Mouse (Mus musculus) forebrain, embryonic 12.5 days (tissue): ENCODE results near the gene Fat1. TPM values are rescaled to one million over a fixed set of nuclear protein-coding genes. Genes with fewer than 3 reads are reported as not detected.

Experiments
- ATAC-seq: fragments of 200-750 bp; cut with Nextera tagmentation; 2 replicates; pipeline ENCODE4 v1.8.0; 2017; ENCODE audit warnings: moderate TSS enrichment; ENCODE audit not compliant: low FRiP score
- H3K27ac ChIP-seq: fragments of 300-500 bp; sonication (generic); 2 replicates; pipeline ENCODE4 v1.5.1; 2016; ENCODE audit warnings: mild to moderate bottlenecking
- H3K27me3 ChIP-seq: fragments of 300-500 bp; sonication (generic); 2 replicates; pipeline ENCODE4 v1.6.1; 2016; ENCODE audit warnings: mild to moderate bottlenecking
- H3K36me3 ChIP-seq: fragments of 300-500 bp; sonication (generic); replicated peaks from 2 replicates; pipeline ENCODE4 v1.6.1; 2016; ENCODE audit warnings: mild to moderate bottlenecking
- H3K4me1 ChIP-seq: fragments of 300-500 bp; sonication (generic); 2 replicates; pipeline ENCODE4 v1.6.1; 2016
- H3K4me2 ChIP-seq: fragments of 300-500 bp; sonication (generic); 2 replicates; pipeline ENCODE4 v1.6.1; 2016; ENCODE audit warnings: mild to moderate bottlenecking, moderate library complexity
- H3K4me3 ChIP-seq: fragments of 300-500 bp; sonication (generic); replicated peaks from 2 replicates; pipeline ENCODE4 v1.5.1; 2016; ENCODE audit warnings: mild to moderate bottlenecking
- H3K9ac ChIP-seq: fragments of 300-500 bp; sonication (generic); 2 replicates; pipeline ENCODE4 v1.6.1; 2016; ENCODE audit warnings: mild to moderate bottlenecking
- H3K9me3 ChIP-seq: fragments of 300-500 bp; sonication (generic); 2 replicates; pipeline ENCODE4 v1.6.1; 2016
- WGBS: fragments of 180-500 bp; shearing (Covaris S2); methylation state at CpG from one replicate; pipeline ENCODE4 v1.1.7; 2016; 5-methylcytosine and 5-hydroxymethylcytosine counted together
- polyA plus RNA-seq: library from polyadenylated mRNA; unstranded; fragments of >200 nt; fragmentation: Nextera tagmentation; extraction: Ambion mirVana; gene quantifications from 2 replicates; pipeline ENCODE4 v1.2.1, GENCODE M21; 2016

The Fat1 gene
- polyA plus RNA-seq, 1 experiment from 2014 or later: 22.2 TPM

- Histone ChIP-seq H3K4me1 (peaks cover 40% of the 10 kb centered on the region), H3K36me3 (no peaks in the 10 kb centered on the region; the same call in 1 of the 2 replicates), H3K4me3 (no peak overlapping the region), H3K4me2 (no peak overlapping the region), H3K27me3 (peaks cover 4% of the 10 kb centered on the region; the same call in 1 of the 2 replicates), H3K9me3 (no peaks in the 10 kb centered on the region), H3K27ac (no peak overlapping the region), H3K9ac (no peak overlapping the region)
- no peak for ATAC-seq
- 92% methylated on average over 8 of the region's 8 CpGs for WGBS
These were observed 32.3 kb downstream of the Fat1 start for GRCm38 (mm10) chr8:44967521-44968039.

GRCm38 (mm10) chr8:44970093-44970492 lies 34.8 kb downstream of the Fat1 start:
- peak overlapping the region; percentile 6; the same call in 1 of the 2 replicates for H3K4me2 ChIP-seq
- WGBS: 11% methylated on average over 12 of the region's 12 CpGs

GRCm38 (mm10) chr8:44971346-44971745 lies 36.1 kb downstream of the Fat1 start:
- ATAC-seq: peak; percentile 37; the same call in 1 of the 2 replicates
- no peak overlapping the region for H3K9ac ChIP-seq
- WGBS: 4% methylated on average over 6 of the region's 6 CpGs
- no peaks in the 10 kb centered on the region for H3K9me3 ChIP-seq
- H3K36me3 ChIP-seq: no peaks in the 10 kb centered on the region
- peaks cover 12% of the 10 kb centered on the region; the same call in 1 of the 2 replicates for H3K27me3 ChIP-seq
- H3K27ac ChIP-seq: no peak overlapping the region
- peak overlapping the region; percentile 18 for H3K4me2 ChIP-seq
- H3K4me1 ChIP-seq: peaks cover 50% of the 10 kb centered on the region
- H3K4me3 ChIP-seq: no peak overlapping the region

More at GRCm38 (mm10) chr8:44970093-44970492, 34.8 kb downstream of the Fat1 start:
- Histone ChIP-seq H3K9me3 (no peaks in the 10 kb centered on the region), H3K4me3 (no peak overlapping the region), H3K27me3 (peaks cover 12% of the 10 kb centered on the region; the same call in 1 of the 2 replicates), H3K9ac (no peak overlapping the region), H3K27ac (no peak overlapping the region), H3K36me3 (no peaks in the 10 kb centered on the region), H3K4me1 (peaks cover 44% of the 10 kb centered on the region)
- ATAC-seq: no peak

- peaks cover 50% of the 10 kb centered on the region for H3K4me1 ChIP-seq
- 6% methylated on average over 5 of the region's 5 CpGs for WGBS
These were observed 36.7 kb downstream of the Fat1 start for GRCm38 (mm10) chr8:44971964-44972363.

GRCm38 (mm10) chr8:44975113-44975512 lies 39.9 kb downstream of the Fat1 start:
- Histone ChIP-seq H3K9ac (no peak overlapping the region), H3K36me3 (no peaks in the 10 kb centered on the region), H3K4me2 (no peak overlapping the region), H3K27me3 (0 out of 2 replicates have a peak, but pooled peaks cover 8% of the 10 kb centered on the region), H3K9me3 (no peaks in the 10 kb centered on the region), H3K4me3 (no peak overlapping the region), H3K27ac (no peak overlapping the region), H3K4me1 (peaks cover 53% of the 10 kb centered on the region)
- ATAC-seq: no peak
- 44% methylated on average over 9 of the region's 9 CpGs for whole genome bisulfite sequencing

More at GRCm38 (mm10) chr8:44971964-44972363, 36.7 kb downstream of the Fat1 start:
- no peak for ATAC-seq
- Histone ChIP-seq H3K4me3 (no peak overlapping the region), H3K4me2 (no peak overlapping the region; the same call in 1 of the 2 replicates), H3K9me3 (no peaks in the 10 kb centered on the region), H3K27ac (0 out of 2 replicates have a peak overlapping the region, but pooled peaks have one; percentile 50), H3K36me3 (no peaks in the 10 kb centered on the region), H3K9ac (no peak overlapping the region), H3K27me3 (peaks cover 12% of the 10 kb centered on the region; the same call in 1 of the 2 replicates)

DNA sequence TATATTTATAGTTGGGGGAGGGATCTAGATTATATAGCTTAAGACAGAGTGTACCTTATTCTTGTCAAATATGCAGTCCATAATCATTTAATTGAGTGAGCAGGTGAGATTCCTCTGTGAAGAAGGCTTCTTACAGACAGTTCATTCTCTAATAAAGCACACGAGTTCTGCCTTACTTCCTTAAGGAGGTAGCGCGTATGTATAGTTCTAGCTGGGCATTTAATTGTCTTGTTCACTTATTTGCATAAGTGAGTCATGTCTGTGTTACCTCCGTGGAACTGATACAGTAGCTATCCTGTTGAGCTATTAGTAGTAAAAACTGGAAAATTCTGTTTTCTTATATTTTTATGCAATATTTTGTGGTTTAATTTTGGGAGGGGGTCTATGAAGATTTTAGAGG lies 40.4 kb downstream of the Fat1 start:
- WGBS: 80% methylated on average over 4 of the region's 4 CpGs
- H3K4me2 ChIP-seq: no peak overlapping the region
- H3K4me3 ChIP-seq: no peak overlapping the region
- ATAC-seq: no peak
- no peaks in the 10 kb centered on the region for H3K9me3 ChIP-seq
- peaks cover 53% of the 10 kb centered on the region for H3K4me1 ChIP-seq
- no peaks in the 10 kb centered on the region for H3K36me3 ChIP-seq
- no peak overlapping the region for H3K27ac ChIP-seq
- 0 out of 2 replicates have a peak, but pooled peaks cover 8% of the 10 kb centered on the region for H3K27me3 ChIP-seq
- H3K9ac ChIP-seq: no peak overlapping the region

DNA sequence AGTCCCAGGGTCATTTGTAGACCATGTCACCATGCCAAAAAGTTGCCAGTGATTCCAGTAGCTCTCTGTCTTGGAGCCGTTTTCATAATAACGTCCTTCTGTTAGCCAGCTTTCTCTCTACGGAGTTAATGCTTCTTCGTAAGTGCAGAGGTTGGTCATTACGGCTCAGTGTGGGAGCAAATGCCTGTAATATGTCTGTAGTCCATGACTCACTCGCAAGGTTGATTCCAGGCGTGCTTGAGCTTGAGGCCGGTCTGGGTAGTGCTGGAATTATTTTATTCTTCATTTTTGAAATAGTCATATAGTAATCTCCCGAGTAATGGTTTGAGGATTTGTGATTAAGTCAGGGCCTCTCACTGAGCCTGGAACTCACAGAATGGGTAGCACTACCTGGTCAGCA lies 43.4 kb downstream of the Fat1 start:
- Histone ChIP-seq H3K36me3 (no peaks in the 10 kb centered on the region), H3K4me3 (no peak overlapping the region), H3K9ac (no peak overlapping the region), H3K4me1 (peaks cover 36% of the 10 kb centered on the region), H3K27me3 (0 out of 2 replicates have a peak, but pooled peaks cover 3% of the 10 kb centered on the region), H3K27ac (no peak overlapping the region), H3K4me2 (no peak overlapping the region), H3K9me3 (no peaks in the 10 kb centered on the region)
- WGBS: 85% methylated on average over 9 of the region's 9 CpGs
- no peak for ATAC-seq

GRCm38 (mm10) chr8:44979245-44979644 lies 44.0 kb downstream of the Fat1 start:
- Histone ChIP-seq H3K4me3 (no peak overlapping the region), H3K9ac (no peak overlapping the region), H3K27me3 (no peaks in the 10 kb centered on the region), H3K36me3 (no peaks in the 10 kb centered on the region), H3K4me2 (no peak overlapping the region), H3K27ac (no peak overlapping the region), H3K9me3 (no peaks in the 10 kb centered on the region), H3K4me1 (peaks cover 34% of the 10 kb centered on the region)
- WGBS: 17% methylated on average over 6 of the region's 6 CpGs
- no peak for ATAC-seq

- Histone ChIP-seq H3K27me3 (no peaks in the 10 kb centered on the region), H3K9ac (no peak overlapping the region), H3K4me1 (peaks cover 26% of the 10 kb centered on the region), H3K4me3 (no peak overlapping the region), H3K27ac (peak overlapping the region; percentile 66), H3K36me3 (no peaks in the 10 kb centered on the region), H3K4me2 (no peak overlapping the region), H3K9me3 (no peaks in the 10 kb centered on the region)
- 28% methylated on average over 12 of the region's 12 CpGs for WGBS
- ATAC-seq: peak; percentile 68; the same call in 1 of the 2 replicates
These were observed 44.8 kb downstream of the Fat1 start for GRCm38 (mm10) chr8:44980030-44980429.

- 29% methylated on average over 10 of the region's 10 CpGs for WGBS
- Histone ChIP-seq H3K27me3 (no peaks in the 10 kb centered on the region), H3K4me1 (peaks cover 12% of the 10 kb centered on the region), H3K4me2 (no peak overlapping the region), H3K4me3 (no peak overlapping the region), H3K9me3 (no peaks in the 10 kb centered on the region), H3K27ac (no peak overlapping the region), H3K9ac (no peak overlapping the region), H3K36me3 (peaks cover 10% of the 10 kb centered on the region; the same call in 1 of the 2 replicates)
- peak; percentile 69 for ATAC-seq
These were observed 50.4 kb downstream of the Fat1 start for GRCm38 (mm10) chr8:44985326-44986288.

DNA sequence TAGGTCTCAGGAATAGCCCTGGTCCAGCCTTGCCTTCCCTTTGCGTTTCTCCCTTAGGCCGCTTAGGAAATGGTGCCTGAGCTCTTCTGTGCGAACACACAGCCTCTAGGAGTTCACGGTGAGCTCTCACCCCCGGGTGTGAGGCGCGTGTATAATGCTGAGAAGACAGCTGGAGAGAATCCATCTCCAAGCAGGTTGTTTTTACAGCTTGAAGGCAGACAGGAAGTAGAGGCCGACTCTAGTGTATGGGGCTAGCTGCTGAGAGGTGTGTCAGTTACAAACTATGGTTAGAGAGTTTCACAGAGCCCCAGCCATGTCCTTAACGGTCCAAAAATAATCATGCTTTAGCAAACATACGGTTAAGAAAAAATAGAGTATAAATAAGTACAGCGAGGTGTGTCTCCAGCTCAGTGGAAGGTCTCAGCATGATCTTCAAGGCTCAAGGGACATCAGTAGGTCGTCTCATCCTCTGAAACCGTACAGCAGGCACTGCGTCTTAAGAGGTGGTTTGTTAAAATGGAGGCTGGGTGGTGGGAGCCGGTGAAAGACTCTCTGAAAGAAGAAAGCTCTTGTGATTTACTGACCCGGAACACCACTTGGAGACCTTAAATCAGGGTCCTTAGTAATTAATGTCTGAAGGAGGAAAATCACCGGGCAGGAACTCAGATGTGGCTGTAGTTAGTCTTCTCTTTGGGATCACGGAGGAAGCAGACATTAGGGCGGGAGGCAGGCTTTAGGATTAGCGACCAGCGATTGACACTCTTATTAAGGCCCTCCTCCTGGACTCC lies 56.6 kb downstream of the Fat1 start:
- 16% methylated on average over 21 of the region's 21 CpGs for WGBS
- Histone ChIP-seq H3K4me3 (no peak overlapping the region), H3K4me1 (peaks cover 53% of the 10 kb centered on the region), H3K36me3 (peaks cover 10% of the 10 kb centered on the region; the same call in 1 of the 2 replicates), H3K27ac (no peak overlapping the region), H3K9me3 (no peaks in the 10 kb centered on the region), H3K27me3 (no peaks in the 10 kb centered on the region), H3K4me2 (peak overlapping the region; percentile 26; the same call in 1 of the 2 replicates), H3K9ac (no peak overlapping the region)
- ATAC-seq: peak; percentile 40; the same call in 1 of the 2 replicates
